Mouse (Mus musculus) ES-E14 (cell line): Measurements from ENCODE around the gene Pomp.

Experiments
- CHD2 ChIP-seq: IDR thresholded peaks from 2 replicates; pipeline ENCODE4 v1.6.1; 2014; ENCODE audit warnings: mild to moderate bottlenecking, low read depth, low read length, inconsistent platforms
- HCFC1 ChIP-seq: IDR thresholded peaks from 2 replicates; pipeline ENCODE4 v1.6.1; 2012; ENCODE audit warnings: low read length, inconsistent platforms, borderline replicate concordance; ENCODE audit not compliant: insufficient read depth
- MAFK ChIP-seq: IDR thresholded peaks from 2 replicates; pipeline ENCODE4 v1.6.1; 2014; ENCODE audit warnings: mild to moderate bottlenecking, low read depth, low read length, inconsistent platforms; ENCODE audit not compliant: insufficient read depth
- ZC3H11A ChIP-seq: IDR thresholded peaks from 2 replicates; pipeline ENCODE4 v1.6.1; 2012; ENCODE audit warnings: low read depth, mild to moderate bottlenecking, inconsistent platforms, low read length, borderline replicate concordance
- ZNF384 ChIP-seq: IDR thresholded peaks from 2 replicates; pipeline ENCODE4 v1.6.1; 2012; ENCODE audit warnings: low read depth, low read length, inconsistent platforms

GRCm38 (mm10) chr5:147915038-147915566 lies 54.8 kb downstream of the Pomp start:
- no peak for TF ChIP-seq HCFC1
- TF ChIP-seq CHD2, result no peak
- no peak for TF ChIP-seq ZNF384
- TF ChIP-seq MAFK, result no peak
- TF ChIP-seq ZC3H11A, result no peak
